Comparison of ENCODE assay signal across 21 mouse cellular contexts in the genomic region with DNA sequence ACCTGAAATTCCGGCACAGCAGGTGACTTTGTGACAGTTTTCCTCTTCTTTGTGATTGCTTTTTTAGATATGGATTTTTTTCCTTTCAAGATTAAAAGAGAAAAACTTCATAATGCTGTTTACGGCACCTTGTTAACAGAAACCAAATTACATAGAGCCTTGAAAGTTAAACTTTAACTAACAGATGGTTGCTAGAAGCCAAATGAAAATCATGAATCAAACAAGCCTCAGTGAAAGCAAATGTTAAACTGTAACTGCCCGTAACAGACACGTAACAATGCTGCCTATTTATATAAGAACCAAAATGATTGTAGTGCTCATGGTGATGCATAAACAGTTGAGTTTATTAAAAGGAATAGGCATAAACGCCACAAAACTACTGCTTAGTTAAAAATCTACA. TPM values are rescaled to one million over a fixed set of nuclear protein-coding genes. Genes with fewer than 3 reads are reported as not detected.
DNase-seq lines count a peak whose midpoint lies in the region; ATAC-seq and TF ChIP-seq lines count a peak whose summit lies in the region.
"Had no signal": no experiment of that assay in that cellular context is flagged by ENCODE, and none has a peak within 500 bp of the region (broad histone marks: within the 10 kb centered on the region; RNA-seq: fewer than 3 reads in every experiment).

No protein-coding gene starts in this region.

- no peak for ATAC-seq in kidney, embryonic 15.5 days (replicated peaks; ENCODE audit: low FRiP score)
- ATAC-seq in intestine, embryonic 14.5 days (replicated peaks; ENCODE audit: low FRiP score, low TSS enrichment, low read depth), result no peak
- no peak for ATAC-seq in CD4-positive, CD25-positive, alpha-beta regulatory T cell, adult 4 months
- ATAC-seq: forebrain, embryonic 15.5 days had no signal

- DNase-seq in kidney, postnatal 10 days, result no peak
- peak; percentile 91 for DNase-seq in liver, adult 2 months (ENCODE audit: extremely low read depth, low read depth, low spot score)
- DNase-seq in liver, result no peak
- DNase-seq in MEL (ENCODE audit: low read depth, low spot score), result no peak
- DNase-seq in intestine, embryonic 14.5 days (ENCODE audit: low spot score), result no peak
- no peak for DNase-seq in spleen, postnatal 4 days (ENCODE audit: low spot score in 2 of 2)
- DNase-seq: adrenal gland, postnatal 10 days; cerebellum, adult 11 months; cerebellum, adult 9-10 months; cerebellum, postnatal 25 days; gastrocnemius, postnatal 36 days; heart, adult 11 months; heart, postnatal 36 days had no signal

- H3K9ac ChIP-seq in kidney, embryonic 15.5 days, result no peak overlapping the region
- H3K9ac ChIP-seq in liver, adult 2 months (ENCODE audit: low read depth, low read length), result no peak overlapping the region
- no peak overlapping the region for H3K9ac ChIP-seq in MEL (ENCODE audit: control insufficient read depth, low read depth, low read length, poor library complexity, severe bottlenecking)
- H3K9ac ChIP-seq in intestine, embryonic 14.5 days (ENCODE audit: low read length), result no peak overlapping the region
- H3K9ac ChIP-seq: embryonic facial prominence, embryonic 12.5 days; forebrain, embryonic 15.5 days; heart, embryonic 13.5 days had no signal

- H3K27ac ChIP-seq in kidney, embryonic 15.5 days, result peak overlapping the region; percentile 72; the same call in 1 of the 2 replicates
- H3K27ac ChIP-seq in liver, adult 2 months (replicated peaks; ENCODE audit: insufficient read depth, low read depth, low read length), result no peak overlapping the region
- no peak overlapping the region for H3K27ac ChIP-seq in MEL (ENCODE audit: control insufficient read depth, low read depth, low read length)
- H3K27ac ChIP-seq in intestine, embryonic 14.5 days (ENCODE audit: low read depth), result no peak overlapping the region
- H3K27ac ChIP-seq: embryonic facial prominence, embryonic 12.5 days; forebrain, embryonic 15.5 days; heart, embryonic 13.5 days had no signal

- H3K36me3 ChIP-seq in kidney, embryonic 15.5 days, result peaks cover 4% of the 10 kb centered on the region; the same call in 1 of the 2 replicates
- no peaks in the 10 kb centered on the region for H3K36me3 ChIP-seq in liver, adult 2 months (ENCODE audit: control insufficient read depth, insufficient read depth, low read length)
- H3K36me3 ChIP-seq in MEL (ENCODE audit: control insufficient read depth in 1 of 2, insufficient read depth in 2 of 2, low read length in 2 of 2), result peaks cover 7 to 12% of the 10 kb centered on the region in 2 experiments; a peak in 3 of 4 replicates
- H3K36me3 ChIP-seq in intestine, embryonic 14.5 days (ENCODE audit: control insufficient read depth, insufficient read depth, low read length), result peaks cover 5% of the 10 kb centered on the region; the same call in 1 of the 2 replicates
- H3K36me3 ChIP-seq: embryonic facial prominence, embryonic 12.5 days; forebrain, embryonic 15.5 days had no signal

- TF ChIP-seq RAD21 in MEL (IDR thresholded peaks at IDR 0.05; ENCODE audit: low read depth, low read length), result no peak

- 68% methylated on average over 5 of the region's 5 CpGs for WGBS in kidney, embryonic 15.5 days
- 27% methylated on average over 5 of the region's 5 CpGs for WGBS in liver, adult 2 months
- WGBS in intestine, embryonic 14.5 days, result 73% methylated on average over 5 of the region's 5 CpGs

- no peaks in the 10 kb centered on the region for H3K9me3 ChIP-seq in kidney, embryonic 15.5 days (replicated peaks)
- no peaks in the 10 kb centered on the region for H3K9me3 ChIP-seq in MEL (replicated peaks; ENCODE audit: insufficient read depth, low read length)
- no peaks in the 10 kb centered on the region for H3K9me3 ChIP-seq in intestine, embryonic 14.5 days (ENCODE audit: control insufficient read depth, low read length)
- H3K9me3 ChIP-seq: embryonic facial prominence, embryonic 12.5 days; forebrain, embryonic 15.5 days; heart, embryonic 13.5 days had no signal

- TF ChIP-seq CTCF in liver, adult 2 months (IDR thresholded peaks at IDR 0.05; ENCODE audit: low read depth, low read length), result no peak
- TF ChIP-seq CTCF in MEL (IDR thresholded peaks at IDR 0.05 in 2 of 3, conservative IDR thresholded peaks at IDR 0.05 in 1 of 3; ENCODE audit: control insufficient read depth in 1 of 3, insufficient read depth in 1 of 3, low read depth in 2 of 3, low read length in 3 of 3, poor library complexity in 1 of 3, severe bottlenecking in 1 of 3), result no peak

- no peak for TF ChIP-seq EP300 in MEL (IDR thresholded peaks at IDR 0.05; ENCODE audit: low read depth in 1 of 2, low read length in 2 of 2)

- TF ChIP-seq POLR2A in liver, adult 2 months (IDR thresholded peaks at IDR 0.05; ENCODE audit: extremely low read depth, insufficient read depth, low read length), result no peak
- no peak for TF ChIP-seq POLR2A in MEL (IDR thresholded peaks at IDR 0.05; ENCODE audit: control insufficient read depth in 1 of 2, insufficient read depth in 1 of 2, low read depth in 1 of 2, low read length in 2 of 2, poor library complexity in 1 of 2)

- peak overlapping the region; percentile 32 for H3K4me2 ChIP-seq in kidney, embryonic 15.5 days
- 0 out of 2 replicates have a peak overlapping the region, but pooled peaks have one; percentile 5 for H3K4me2 ChIP-seq in intestine, embryonic 14.5 days (ENCODE audit: low read length)
- H3K4me2 ChIP-seq: embryonic facial prominence, embryonic 12.5 days; forebrain, embryonic 15.5 days; heart, embryonic 13.5 days had no signal

- no peaks in the 10 kb centered on the region for H3K27me3 ChIP-seq in kidney, embryonic 15.5 days
- no peaks in the 10 kb centered on the region for H3K27me3 ChIP-seq in liver, adult 2 months (ENCODE audit: control insufficient read depth, insufficient read depth, low read length)
- H3K27me3 ChIP-seq in MEL (ENCODE audit: control insufficient read depth in 1 of 2, insufficient read depth in 2 of 2, low read length in 2 of 2), result no peaks in the 10 kb centered on the region
- H3K27me3 ChIP-seq in intestine, embryonic 14.5 days (replicated peaks; ENCODE audit: control insufficient read depth, insufficient read depth, low read length), result no peaks in the 10 kb centered on the region
- H3K27me3 ChIP-seq: embryonic facial prominence, embryonic 12.5 days; forebrain, embryonic 15.5 days; heart, embryonic 13.5 days had no signal

- H3K4me1 ChIP-seq in kidney, embryonic 15.5 days, result no peaks in the 10 kb centered on the region
- peaks cover 4% of the 10 kb centered on the region; the same call in 1 of the 2 replicates for H3K4me1 ChIP-seq in liver, adult 2 months (ENCODE audit: control insufficient read depth, insufficient read depth, low read length)
- H3K4me1 ChIP-seq in MEL (ENCODE audit: control insufficient read depth in 1 of 2, insufficient read depth in 2 of 2, low read length in 2 of 2), result no peaks in the 10 kb centered on the region; a peak in 1 of 4 replicates
- H3K4me1 ChIP-seq in intestine, embryonic 14.5 days (replicated peaks; ENCODE audit: control insufficient read depth, insufficient read depth, low read length), result no peaks in the 10 kb centered on the region
- H3K4me1 ChIP-seq: embryonic facial prominence, embryonic 12.5 days; forebrain, embryonic 15.5 days; heart, embryonic 13.5 days had no signal

- H3K4me3 ChIP-seq in kidney, embryonic 15.5 days (replicated peaks), result 0 out of 2 replicates have a peak overlapping the region, but pooled peaks have one; percentile 3
- H3K4me3 ChIP-seq in liver, adult 2 months (ENCODE audit: insufficient read depth, low read depth, low read length), result peak overlapping the region; percentile 84
- H3K4me3 ChIP-seq in MEL (ENCODE audit: control insufficient read depth in 1 of 2, insufficient read depth in 1 of 2, low read depth in 2 of 2, low read length in 2 of 2), result no peak overlapping the region
- no peak overlapping the region for H3K4me3 ChIP-seq in intestine, embryonic 14.5 days (ENCODE audit: low read depth, low read length)
- H3K4me3 ChIP-seq: embryonic facial prominence, embryonic 12.5 days; forebrain, embryonic 15.5 days; heart, embryonic 13.5 days had no signal

- peaks cover 4% of the 10 kb centered on the region; the same call in 1 of the 2 replicates for H3K79me2 ChIP-seq in liver, adult 2 months (ENCODE audit: control insufficient read depth, insufficient read depth, low read length)
- peaks cover 2% of the 10 kb centered on the region; the same call in 1 of the 2 replicates for H3K79me2 ChIP-seq in MEL (ENCODE audit: control insufficient read depth, insufficient read depth, low read length, poor library complexity)

TF ChIP-seq in MEL, 35 proteins besides CTCF, POLR2A, EP300 and RAD21:
- TF ChIP-seq USF1 (IDR thresholded peaks at IDR 0.05; ENCODE audit: low read depth, low read length) (no peak), CHD1 (IDR thresholded peaks at IDR 0.05; ENCODE audit: low read depth, low read length) (no peak), GABPA (IDR thresholded peaks at IDR 0.05; ENCODE audit: low read depth, low read length) (no peak), ELF1 (IDR thresholded peaks at IDR 0.05; ENCODE audit: low read depth, low read length) (no peak), UBTF (IDR thresholded peaks at IDR 0.05; ENCODE audit: borderline replicate concordance, insufficient read depth, low read depth, low read length) (no peak), HCFC1 (IDR thresholded peaks at IDR 0.05; ENCODE audit: low read depth, low read length) (peak; percentile 42; the same call in 1 of the 2 replicates), ZMIZ1 (IDR thresholded peaks at IDR 0.05; ENCODE audit: low read depth, low read length) (no peak), MAFK (IDR thresholded peaks at IDR 0.05; ENCODE audit: borderline replicate concordance, low read depth, low read length) (no peak), MXI1 (IDR thresholded peaks at IDR 0.05; ENCODE audit: low read depth, low read length) (0 out of 2 replicates have a peak, but pooled peaks have one; percentile 17)
TF ChIP-seq in MEL: peak in this region for 2.

RNA-seq across cellular contexts. Expression of gene Mlana, which starts 45.9 kb away (rescaled TPM):
- not detected in 2 replicates for polyA plus RNA-seq in kidney, embryonic 15.5 days (2015; fragmentation: Nextera tagmentation; extraction: Ambion mirVana)
- not detected in 2 replicates for total RNA-seq in liver, adult 2 months (2014; rRNA removed)
- polyA plus RNA-seq in liver, adult 2 months (2012; rRNA removed), result not detected in 2 replicates
- total RNA-seq in MEL (2012; rRNA removed), result 0.27 and 0.69 TPM in 2 replicates
- under 1 TPM in 1 of 2 experiments, not detected in 1; 0.78 TPM for polyA plus RNA-seq in MEL (2012; ENCODE audit: insufficient read depth in 1 of 2, insufficient read length in 2 of 2, low read depth in 1 of 2, low replicate concordance in 2 of 2, missing spikeins in 1 of 2)
- not detected in 2 replicates for polyA plus RNA-seq in intestine, embryonic 14.5 days (2014; fragmentation: Nextera tagmentation; extraction: Ambion mirVana)
- polyA plus RNA-seq in CD4-positive, CD25-positive, alpha-beta regulatory T cell, adult 4 months (2017; shearing (Covaris generic)), result not detected
- total RNA-seq: adrenal gland, postnatal 10 days; adrenal gland, postnatal 4 days; gastrocnemius, adult 8-10 months had no signal
- polyA plus RNA-seq: cortical plate, adult 2 months; forebrain, embryonic 15.5 days had no signal

Comparison
In these comparisons a context has a peak if more than half of its experiments do, and no peak if none do; other contexts are left out.
1. H3K4me3 ChIP-seq: peak in kidney, embryonic 15.5 days (single experiment) and liver, adult 2 months (single experiment); none in MEL (0 of 2) and intestine, embryonic 14.5 days (single experiment).